Mouse (Mus musculus): ENCODE measurements at regions not wholly inside any gene's neighbourhood (a gene's known extent, or its start where the extent isn't known, plus 50 kb on each side); places are given as distances from the start of the nearest gene placed in this dataset.

DNA sequence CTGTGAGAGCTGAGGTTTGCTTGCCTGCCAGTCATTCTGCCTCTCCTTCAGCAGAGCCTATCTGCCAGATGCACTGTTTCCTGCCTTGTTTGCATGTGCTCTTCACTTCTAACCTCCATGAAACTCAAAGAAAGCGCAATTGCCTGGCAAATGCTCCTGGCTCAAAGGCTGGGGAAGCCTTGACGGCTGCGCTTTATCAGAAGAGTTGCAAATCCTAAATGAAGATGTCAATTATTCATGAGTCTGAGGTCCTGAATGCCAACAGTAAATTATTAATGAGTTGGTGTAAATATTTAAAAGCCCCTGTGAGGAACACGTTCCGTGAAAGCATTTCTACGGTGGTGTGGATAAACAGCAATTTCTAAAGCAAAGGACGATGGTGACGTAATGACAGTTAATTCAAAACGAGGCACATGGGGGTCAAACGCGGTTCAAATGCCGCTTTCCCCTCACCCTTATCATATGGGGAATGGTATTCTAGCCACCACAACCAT lies 377.4 kb downstream of the Ice1 start:
- TF ChIP-seq CTCF (IDR thresholded peaks at IDR 0.05) (no peak), EP300 (IDR thresholded peaks at IDR 0.05) (no peak)

Measured in lung, postnatal 0 days (tissue).